Mouse (Mus musculus) adipocyte (in vitro differentiated cells): ENCODE results near the gene Trpt1.

Experiments used
- DNase-seq: peaks from one replicate; pipeline ENCODE4 v3.0.0-alpha.2; 2016; ENCODE audit warnings: low spot score

The Trpt1 gene

GRCm38 (mm10) chr19:6996006-6996405, at the start of gene Trpt1, which contains the start of gene Nudt22:
Gene Trpt1, plus strand, starts transcription at chr19:6996131.
Gene Nudt22, minus strand, starts transcription at chr19:6996117.
- DNase-seq, result peak; percentile 91

- DNase-seq, result no peak
These were observed 48.2 kb upstream of the Trpt1 start for GRCm38 (mm10) chr19:6947742-6948141.

DNA sequence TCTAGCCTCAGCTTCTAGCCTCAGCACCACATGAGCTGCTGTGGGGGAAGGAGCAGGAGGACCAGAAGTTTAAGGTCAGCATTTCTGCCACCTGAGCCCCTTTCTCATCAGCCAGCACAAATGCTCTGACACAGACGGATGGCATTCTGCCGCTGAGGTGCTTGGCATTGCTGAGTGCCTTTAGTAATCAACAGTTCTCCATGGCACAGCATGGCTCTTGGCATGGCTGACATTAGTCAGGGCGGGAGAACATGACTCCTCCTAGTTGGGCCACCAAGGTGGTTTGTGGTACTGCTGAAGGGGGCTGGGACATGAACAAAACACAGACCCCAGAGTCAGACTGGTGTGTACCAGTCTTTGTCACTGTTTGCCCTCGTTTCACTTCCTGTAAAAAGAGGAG, 47.7 kb upstream of the Trpt1 start:
- no peak for DNase-seq

- no peak for DNase-seq
These were observed 46.4 kb upstream of the Trpt1 start for GRCm38 (mm10) chr19:6949532-6949931.

GRCm38 (mm10) chr19:6949951-6950350, 46.0 kb upstream of the Trpt1 start:
- no peak for DNase-seq

GRCm38 (mm10) chr19:6950613-6951153, 45.2 kb upstream of the Trpt1 start:
- peak; percentile 75 for DNase-seq

DNA sequence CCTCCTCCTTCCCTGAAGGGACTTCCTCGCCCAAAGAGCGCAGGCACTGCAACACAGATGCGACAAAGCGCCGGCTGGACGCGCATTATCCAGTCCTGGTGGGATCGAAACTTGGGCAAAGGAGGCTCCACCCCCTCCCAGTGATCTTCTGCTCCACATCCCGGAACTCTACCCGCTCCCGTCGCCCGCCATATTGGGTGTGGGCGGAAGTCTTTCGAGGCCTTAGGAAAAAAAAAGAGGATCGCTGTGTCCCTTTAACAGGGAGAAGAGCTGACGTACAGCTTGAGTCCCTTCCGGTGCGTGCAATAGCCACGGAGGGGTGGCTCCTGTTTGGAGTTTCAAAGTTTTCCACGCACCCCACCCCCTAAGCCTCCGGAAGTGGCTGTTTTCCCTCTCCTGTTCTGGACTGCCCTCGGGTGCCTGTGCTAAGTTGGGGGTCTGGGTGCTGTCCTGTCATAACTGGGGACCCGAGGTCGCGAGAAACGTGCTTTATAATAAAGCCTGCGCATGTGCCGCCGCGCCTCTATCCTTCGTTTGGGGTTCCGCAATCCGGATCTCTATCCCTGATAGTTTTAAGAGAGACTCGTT, 44.5 kb upstream of the Trpt1 start:
- peak; percentile 98 for DNase-seq

DNA sequence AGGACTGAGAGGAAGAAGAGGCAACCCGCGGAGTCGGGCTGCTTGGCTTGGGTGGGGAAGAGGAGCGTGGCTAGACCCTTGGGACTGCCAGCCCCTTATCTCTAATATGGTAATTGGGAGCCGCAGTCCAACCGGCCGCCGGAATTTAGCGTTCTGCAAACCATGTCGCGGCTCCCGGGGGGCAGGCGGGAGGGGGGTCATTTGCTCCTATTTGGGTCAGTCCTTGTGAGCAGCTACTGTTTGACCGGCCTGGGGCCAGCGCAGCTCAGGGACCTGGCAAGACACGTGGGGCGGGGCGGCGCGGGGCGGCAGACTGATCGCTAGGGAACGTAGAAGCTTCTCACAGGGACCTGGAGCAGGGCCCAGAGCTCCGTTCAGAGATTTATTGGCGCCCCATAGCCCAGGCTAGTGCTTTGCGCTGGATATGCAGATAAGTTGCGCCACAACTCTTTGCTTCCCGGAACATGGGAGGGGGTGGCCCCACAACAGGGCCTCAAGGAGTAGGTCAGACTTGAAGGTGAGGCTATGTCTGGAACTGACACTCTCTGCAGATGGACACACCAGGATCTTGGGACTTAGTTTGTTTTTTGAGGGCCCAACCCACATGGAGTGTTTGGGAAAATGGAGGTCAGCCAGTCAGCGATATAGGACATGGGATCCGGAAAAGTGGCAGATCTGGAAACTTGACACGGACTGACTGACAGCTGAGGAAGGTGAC, 43.8 kb upstream of the Trpt1 start:
- peak; percentile 97 for DNase-seq

- no peak for DNase-seq
These were observed 43.3 kb upstream of the Trpt1 start for GRCm38 (mm10) chr19:6952712-6953037.

- DNase-seq, result no peak
These were observed 41.9 kb upstream of the Trpt1 start for GRCm38 (mm10) chr19:6954046-6954445.

DNA sequence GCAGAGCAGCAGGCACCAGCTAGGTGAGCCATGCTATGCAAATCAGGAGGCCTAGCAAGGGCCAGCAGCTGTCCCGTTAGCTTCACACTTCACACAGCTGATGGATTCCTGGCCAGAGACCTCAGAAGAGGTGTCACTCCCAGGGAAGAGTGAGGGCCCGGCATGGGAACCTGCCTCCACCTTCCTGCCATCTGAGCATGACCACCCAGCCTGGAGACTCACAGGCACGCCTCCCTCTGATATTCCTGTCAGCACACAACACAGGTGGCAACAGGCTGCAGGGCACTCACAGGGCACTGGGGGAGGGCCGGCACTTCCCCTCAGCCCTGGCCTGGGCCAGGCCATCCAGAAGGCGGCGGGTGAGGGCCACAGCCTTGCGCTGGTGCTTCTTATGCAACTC, 40.5 kb upstream of the Trpt1 start:
- DNase-seq, result no peak

DNA sequence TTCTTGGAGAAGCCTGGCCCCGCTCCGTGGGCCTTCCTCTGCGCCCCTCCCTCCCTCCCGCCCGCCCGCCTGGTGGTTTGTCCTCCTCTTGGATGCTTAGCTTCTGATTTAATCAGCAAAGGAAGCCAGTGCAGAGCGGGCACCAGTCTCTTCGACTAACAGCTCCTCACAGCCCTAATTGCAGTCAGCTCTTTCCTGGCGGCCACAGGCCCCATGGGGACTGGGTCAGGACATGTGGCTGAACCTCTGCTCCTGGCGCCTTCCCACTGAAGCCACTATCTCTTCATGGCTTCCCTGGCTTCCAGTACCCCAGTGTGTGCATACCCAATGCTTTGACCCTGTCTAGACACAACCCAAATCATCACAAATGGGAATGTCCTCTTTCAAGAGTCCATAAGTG, 39.5 kb upstream of the Trpt1 start:
- DNase-seq, result no peak

DNA sequence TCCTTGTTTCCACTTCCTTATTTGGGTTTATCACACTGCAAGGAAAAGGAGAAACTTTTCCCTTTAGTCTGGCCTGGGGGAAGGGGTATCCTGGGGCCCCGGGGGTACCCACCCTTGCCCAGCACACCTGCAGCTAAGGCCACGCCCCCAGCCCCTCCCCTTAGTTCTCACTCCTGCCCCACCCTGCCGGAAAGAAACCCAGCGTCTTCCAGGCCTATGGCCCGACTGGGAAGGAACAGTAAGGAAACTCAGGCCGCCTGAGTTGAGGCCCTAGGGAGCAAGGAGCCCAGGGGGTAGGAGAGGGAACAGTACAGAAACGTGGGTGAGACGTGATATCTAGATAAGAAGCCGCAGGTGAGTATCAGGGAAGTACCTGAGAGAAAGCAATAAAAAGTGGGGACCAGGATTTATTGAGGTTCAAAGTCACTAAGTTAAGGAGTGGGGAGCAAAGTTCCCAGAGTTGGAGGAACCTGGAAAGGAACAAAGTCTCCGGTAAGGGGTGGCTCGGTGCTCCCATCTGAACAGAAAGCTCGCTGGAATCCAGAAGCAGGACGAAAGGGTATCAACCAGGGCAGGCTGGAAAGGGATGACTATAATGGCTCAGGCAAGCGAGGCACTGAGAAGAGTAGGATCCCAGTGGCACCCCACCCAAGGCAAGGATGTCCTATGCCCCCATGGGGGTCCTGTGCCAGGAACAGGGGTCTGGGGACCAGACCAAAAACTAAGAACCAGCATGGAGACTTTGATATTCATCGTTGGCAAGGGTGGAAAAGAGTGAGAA, 27.2 kb upstream of the Trpt1 start:
- DNase-seq, result peak; percentile 72

DNA sequence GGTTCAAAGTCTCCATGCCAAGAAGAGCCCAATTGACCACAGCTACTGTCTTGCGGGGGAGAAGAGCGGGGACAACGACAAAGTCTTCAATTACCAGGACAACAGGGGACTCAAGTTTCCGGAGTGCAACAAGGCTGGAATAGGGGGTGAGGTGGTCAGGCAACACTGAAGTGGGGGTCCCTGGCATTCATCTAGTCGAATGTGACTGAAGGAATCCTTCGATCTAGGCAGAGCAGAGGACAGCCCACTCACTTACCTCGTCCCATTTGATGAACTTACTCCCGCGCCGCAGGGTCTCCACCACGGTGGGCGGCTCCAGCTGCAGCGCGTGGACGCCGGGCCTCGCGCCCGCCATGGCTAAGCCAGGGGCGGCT, 26.7 kb upstream of the Trpt1 start:
- DNase-seq, result peak; percentile 43

GRCm38 (mm10) chr19:6969665-6970381, 26.1 kb upstream of the Trpt1 start:
- peak; percentile 81 for DNase-seq

- DNase-seq, result no peak
These were observed 25.4 kb upstream of the Trpt1 start for GRCm38 (mm10) chr19:6970460-6971085.

GRCm38 (mm10) chr19:6971644-6972043, 24.3 kb upstream of the Trpt1 start:
- DNase-seq, result no peak

- DNase-seq, result no peak
These were observed 23.5 kb upstream of the Trpt1 start for GRCm38 (mm10) chr19:6972247-6972917.

DNA sequence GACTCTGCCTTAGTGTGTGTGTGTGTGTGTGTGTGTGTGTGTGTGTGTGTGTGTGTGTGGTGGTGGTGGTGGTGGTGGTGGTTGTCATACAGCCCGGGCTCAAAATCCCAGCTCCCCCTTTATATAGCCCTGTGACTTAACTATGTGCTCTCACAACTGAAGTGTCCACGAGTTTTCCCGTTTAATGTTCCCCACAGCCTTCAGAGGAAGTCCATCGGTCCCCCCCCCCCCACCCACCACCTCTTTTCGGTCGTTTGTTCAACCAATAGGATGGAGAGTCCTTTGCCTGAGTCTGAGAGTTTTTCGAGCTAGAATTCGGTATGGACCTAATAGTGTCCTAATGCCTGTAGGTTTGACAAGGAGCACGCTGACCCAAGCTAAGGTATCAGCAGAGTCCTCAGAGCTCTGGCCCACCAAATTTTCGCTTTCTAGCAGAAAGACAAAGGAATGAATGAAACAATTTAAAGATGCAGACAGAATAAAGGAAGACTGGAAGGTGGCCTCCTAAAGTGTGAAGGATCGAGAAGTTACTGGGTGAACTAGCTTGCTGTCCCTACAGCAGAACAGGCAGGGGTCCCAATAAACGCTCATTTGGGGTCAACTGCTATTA, 22.2 kb upstream of the Trpt1 start:
- DNase-seq, result no peak
